Mouse (Mus musculus): ENCODE data around the gene Ctps. TPM values are rescaled to one million over a fixed set of nuclear protein-coding genes. Genes with fewer than 3 reads are reported as not detected.
A peak's percentile ranks its signal among the peaks of the same experiment; 100 is the strongest.

The Ctps gene
- polyA plus RNA-seq, 1 experiment = 2.1 TPM

DNA sequence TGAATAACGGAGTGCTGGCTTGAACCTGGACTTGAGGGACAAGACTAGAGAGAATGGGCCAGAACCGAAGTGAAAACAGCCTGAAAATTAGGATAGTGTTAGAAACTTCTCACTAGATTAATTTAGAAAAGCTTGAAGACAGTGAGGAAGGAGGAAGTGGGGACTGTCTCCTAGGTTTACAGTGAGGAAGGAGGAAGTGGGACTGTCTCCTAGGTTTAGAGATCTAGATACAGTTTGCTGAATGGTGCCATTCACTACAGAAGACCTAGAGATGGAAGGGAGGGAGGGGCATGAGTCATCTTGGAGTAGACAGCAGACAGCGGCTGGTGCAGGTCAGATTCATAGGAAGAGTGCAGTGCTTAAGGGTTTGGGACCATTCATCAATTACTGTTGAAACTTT is 47.0 kb downstream of the Ctps start:
- Histone ChIP-seq H3K4me1 (ENCODE audit: control insufficient read depth, insufficient read depth, low read length) (peaks cover 13% of the 10 kb centered on the region), H3K27ac (ENCODE audit: insufficient read depth, low read depth, low read length) (peak overlapping the region; percentile 42), H3K4me3 (ENCODE audit: insufficient read depth, low read length) (no peak overlapping the region)
- no peak for TF ChIP-seq CTCF (IDR thresholded peaks at IDR 0.05; ENCODE audit: low read depth, low read length)
- no peak for TF ChIP-seq POLR2A (IDR thresholded peaks at IDR 0.05; ENCODE audit: borderline replicate concordance, low read depth, low read length)

DNA sequence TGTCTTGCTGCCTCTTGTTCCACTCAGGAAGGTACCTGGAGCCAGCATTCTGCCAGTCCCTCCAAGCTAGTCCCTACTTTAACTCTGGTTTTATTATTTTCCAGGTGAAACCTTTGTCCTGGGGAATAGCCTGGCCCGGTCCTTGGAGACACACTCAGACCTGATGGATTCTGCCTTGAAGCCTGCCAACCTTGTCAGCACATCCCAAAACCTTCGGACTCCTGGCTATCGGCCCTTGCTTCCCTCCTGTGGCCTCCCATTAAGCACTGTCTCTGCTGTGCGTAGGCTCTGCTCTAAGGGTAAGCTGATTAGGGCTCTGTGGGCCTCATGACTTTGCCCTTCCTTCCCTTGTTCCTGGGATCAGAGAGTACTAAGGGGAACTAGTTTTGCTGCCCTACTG is 47.7 kb downstream of the Ctps start:
- H3K4me3 ChIP-seq (ENCODE audit: insufficient read depth, low read length) = no peak overlapping the region
- peaks cover 13% of the 10 kb centered on the region for H3K4me1 ChIP-seq (ENCODE audit: control insufficient read depth, insufficient read depth, low read length)
- TF ChIP-seq CTCF (IDR thresholded peaks at IDR 0.05; ENCODE audit: low read depth, low read length) (no peak), POLR2A (IDR thresholded peaks at IDR 0.05; ENCODE audit: borderline replicate concordance, low read depth, low read length) (no peak)
- no peak overlapping the region for H3K27ac ChIP-seq (ENCODE audit: insufficient read depth, low read depth, low read length)

DNA sequence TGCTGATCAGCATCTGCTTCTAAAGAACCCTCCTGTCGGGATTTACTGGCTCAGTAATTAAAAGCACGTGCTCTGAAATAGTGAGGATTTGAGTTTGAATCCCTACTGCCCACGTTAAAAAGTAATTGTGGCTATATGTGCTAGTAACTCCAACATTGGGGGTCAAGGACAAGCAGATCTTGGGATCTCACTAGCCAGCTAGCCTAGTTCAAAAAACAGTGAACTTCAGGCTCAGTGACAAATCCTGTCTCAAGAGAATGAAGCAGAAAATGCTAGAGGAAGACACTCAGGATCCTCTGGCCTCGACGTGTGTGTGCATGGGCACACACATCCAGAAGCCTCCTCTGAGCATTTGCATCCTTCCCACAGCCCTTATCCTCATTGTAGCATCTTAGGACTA is 48.3 kb downstream of the Ctps start:
- TF ChIP-seq CTCF (IDR thresholded peaks at IDR 0.05; ENCODE audit: low read depth, low read length) (no peak), POLR2A (IDR thresholded peaks at IDR 0.05; ENCODE audit: borderline replicate concordance, low read depth, low read length) (no peak)
- H3K4me3 ChIP-seq (ENCODE audit: insufficient read depth, low read length) = no peak overlapping the region
- H3K27ac ChIP-seq (ENCODE audit: insufficient read depth, low read depth, low read length) = no peak overlapping the region
- peaks cover 13% of the 10 kb centered on the region for H3K4me1 ChIP-seq (ENCODE audit: control insufficient read depth, insufficient read depth, low read length)

DNA sequence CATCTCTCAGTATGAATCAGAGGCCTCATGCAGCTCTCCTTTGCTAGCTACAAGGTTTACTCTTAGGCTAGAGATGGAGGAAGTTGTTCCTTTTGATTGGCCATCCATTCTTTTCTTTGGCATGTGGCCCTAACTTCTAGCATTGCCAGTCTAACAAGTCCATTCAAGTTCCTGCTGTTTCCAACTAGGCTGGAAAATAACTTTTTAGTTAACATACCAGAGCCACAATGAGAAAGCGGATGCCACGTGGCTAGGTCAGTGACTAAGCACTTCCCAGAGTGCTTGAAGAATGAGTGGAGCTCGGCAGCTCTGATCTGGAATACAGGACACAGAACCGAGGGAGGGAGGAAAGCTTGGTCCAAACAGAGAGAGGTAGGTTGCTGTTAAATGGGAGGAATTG is 52.7 kb downstream of the Ctps start:
- peaks cover 3% of the 10 kb centered on the region for H3K4me1 ChIP-seq (ENCODE audit: control insufficient read depth, insufficient read depth, low read length)
- no peak overlapping the region for H3K4me3 ChIP-seq (ENCODE audit: insufficient read depth, low read length)
- no peak overlapping the region for H3K27ac ChIP-seq (ENCODE audit: insufficient read depth, low read depth, low read length)
- TF ChIP-seq CTCF (IDR thresholded peaks at IDR 0.05; ENCODE audit: low read depth, low read length) (no peak), POLR2A (IDR thresholded peaks at IDR 0.05; ENCODE audit: borderline replicate concordance, low read depth, low read length) (no peak)

DNA sequence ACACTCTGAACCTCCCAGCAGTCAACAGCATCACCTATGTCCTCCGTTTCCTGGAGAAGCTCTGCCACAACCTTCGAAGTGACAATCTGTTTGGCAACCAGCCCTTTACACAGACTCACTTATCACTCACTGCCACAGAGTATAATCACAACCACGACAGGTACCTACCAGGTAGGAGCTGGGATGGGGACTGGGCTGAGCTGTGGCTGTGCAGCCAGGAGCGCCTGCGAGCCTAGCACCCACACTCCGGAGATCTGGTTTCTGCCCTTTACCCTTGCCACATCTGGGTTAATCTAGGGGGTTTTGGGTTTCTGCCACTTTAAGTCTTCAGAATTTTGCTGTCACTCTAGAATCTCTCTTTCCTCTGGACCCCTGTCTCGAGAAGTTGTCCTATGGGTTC is 53.2 kb downstream of the Ctps start:
- no peak overlapping the region for H3K4me3 ChIP-seq (ENCODE audit: insufficient read depth, low read length)
- no peaks in the 10 kb centered on the region for H3K4me1 ChIP-seq (ENCODE audit: control insufficient read depth, insufficient read depth, low read length)
- TF ChIP-seq POLR2A (IDR thresholded peaks at IDR 0.05; ENCODE audit: borderline replicate concordance, low read depth, low read length) (no peak), CTCF (IDR thresholded peaks at IDR 0.05; ENCODE audit: low read depth, low read length) (no peak)
- H3K27ac ChIP-seq (ENCODE audit: insufficient read depth, low read depth, low read length) = no peak overlapping the region

DNA sequence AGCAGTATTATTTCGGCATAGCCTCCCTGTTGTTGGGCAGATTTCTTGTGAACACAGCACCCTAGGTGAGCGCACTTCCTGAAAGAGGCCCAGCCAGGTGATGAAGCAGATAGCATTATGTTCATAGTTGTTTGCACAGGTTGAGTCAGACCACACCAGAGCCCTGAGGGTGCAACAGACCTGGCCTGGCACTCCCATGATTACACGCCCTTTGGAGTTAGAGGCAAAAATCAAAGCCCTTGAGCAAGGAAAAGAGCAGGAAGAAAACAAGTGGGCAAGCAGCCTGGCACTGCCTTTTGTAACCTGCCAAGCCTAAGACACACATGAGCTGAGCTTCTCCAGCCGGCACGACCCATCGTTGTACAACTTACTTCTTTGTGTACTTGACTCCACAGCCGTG is 53.6 kb downstream of the Ctps start:
- no peak overlapping the region for H3K4me3 ChIP-seq (ENCODE audit: insufficient read depth, low read length)
- no peak overlapping the region for H3K27ac ChIP-seq (ENCODE audit: insufficient read depth, low read depth, low read length)
- no peaks in the 10 kb centered on the region for H3K4me1 ChIP-seq (ENCODE audit: control insufficient read depth, insufficient read depth, low read length)
- TF ChIP-seq POLR2A (IDR thresholded peaks at IDR 0.05; ENCODE audit: borderline replicate concordance, low read depth, low read length) (no peak), CTCF (IDR thresholded peaks at IDR 0.05; ENCODE audit: low read depth, low read length) (no peak)

DNA sequence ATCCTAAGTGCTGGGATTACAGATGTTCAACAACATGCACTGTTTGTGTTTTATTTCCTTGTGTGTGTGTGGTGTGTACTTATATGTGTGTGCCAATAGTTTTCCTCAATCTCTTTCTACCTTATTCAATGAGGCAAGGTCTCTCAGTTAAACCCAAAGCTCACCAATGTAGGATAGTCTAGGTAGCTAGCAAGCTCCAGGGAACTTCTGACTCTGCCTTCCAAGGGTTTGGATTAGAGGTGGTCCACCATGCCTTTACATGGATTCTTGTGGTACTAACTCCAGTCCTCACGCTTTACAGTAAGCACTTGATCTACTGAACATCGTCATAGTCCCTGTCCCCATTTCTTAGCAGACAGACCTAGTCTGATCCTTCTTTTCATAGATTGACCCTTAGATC is 55.7 kb downstream of the Ctps start:
- no peak for TF ChIP-seq CTCF (IDR thresholded peaks at IDR 0.05; ENCODE audit: low read depth, low read length)
- TF ChIP-seq POLR2A (IDR thresholded peaks at IDR 0.05; ENCODE audit: borderline replicate concordance, low read depth, low read length) = no peak
- H3K27ac ChIP-seq (ENCODE audit: insufficient read depth, low read depth, low read length) = no peak overlapping the region

DNA sequence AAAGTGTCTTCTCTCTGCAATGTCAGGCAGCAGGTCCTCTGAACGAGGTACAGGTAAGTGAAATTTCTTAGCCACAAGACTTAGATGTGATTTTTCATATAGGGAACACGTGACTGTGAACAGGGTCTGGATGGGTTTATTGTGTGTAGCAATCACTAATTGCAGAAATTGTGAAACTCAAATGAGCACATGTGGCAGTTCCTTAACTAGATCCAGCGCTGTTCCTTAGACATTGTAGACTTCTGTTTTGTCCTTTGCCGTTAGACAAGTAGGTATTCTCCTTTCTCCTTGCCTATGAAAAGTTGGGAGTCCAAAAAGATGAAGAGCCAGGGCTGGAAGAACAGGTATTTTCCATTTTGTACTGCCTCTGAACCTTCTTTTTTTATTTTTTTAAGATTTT is 58.9 kb downstream of the Ctps start:
- H3K4me1 ChIP-seq (ENCODE audit: control insufficient read depth, insufficient read depth, low read length) = no peaks in the 10 kb centered on the region
- TF ChIP-seq CTCF (IDR thresholded peaks at IDR 0.05; ENCODE audit: low read depth, low read length) (no peak), POLR2A (IDR thresholded peaks at IDR 0.05; ENCODE audit: borderline replicate concordance, low read depth, low read length) (no peak)
- no peak overlapping the region for H3K27ac ChIP-seq (ENCODE audit: insufficient read depth, low read depth, low read length)
- no peak overlapping the region for H3K4me3 ChIP-seq (ENCODE audit: insufficient read depth, low read length)

More for the DNA sequence above, 55.7 kb downstream of the Ctps start:
- Histone ChIP-seq H3K4me3 (ENCODE audit: insufficient read depth, low read length) (no peak overlapping the region), H3K4me1 (ENCODE audit: control insufficient read depth, insufficient read depth, low read length) (no peaks in the 10 kb centered on the region)

DNA sequence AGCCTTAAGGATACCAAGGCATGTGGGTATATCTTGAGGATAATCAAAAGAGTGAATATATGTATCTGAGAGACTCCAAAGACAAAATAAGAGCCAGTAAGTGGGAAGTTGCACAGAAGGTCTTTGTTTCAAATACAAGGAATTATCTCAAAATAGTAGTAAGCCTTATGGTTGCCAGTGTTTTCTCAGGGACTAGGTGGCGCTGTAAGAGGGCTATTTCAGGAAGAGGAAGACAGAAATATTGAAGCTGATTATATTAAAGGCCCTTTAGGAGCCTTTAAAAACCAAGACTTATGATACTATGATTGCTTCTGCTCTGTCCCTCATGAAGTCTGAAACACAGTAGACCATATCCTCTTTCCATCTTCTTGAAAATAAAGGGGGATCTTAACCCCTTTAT is 63.1 kb downstream of the Ctps start:
- H3K4me1 ChIP-seq (ENCODE audit: control insufficient read depth, insufficient read depth, low read length) = no peaks in the 10 kb centered on the region
- TF ChIP-seq POLR2A (IDR thresholded peaks at IDR 0.05; ENCODE audit: borderline replicate concordance, low read depth, low read length) (no peak), CTCF (IDR thresholded peaks at IDR 0.05; ENCODE audit: low read depth, low read length) (no peak)

More for the DNA sequence above, 63.1 kb downstream of the Ctps start:
- H3K4me3 ChIP-seq (ENCODE audit: insufficient read depth, low read length) = no peak overlapping the region
- H3K27ac ChIP-seq (ENCODE audit: insufficient read depth, low read depth, low read length) = no peak overlapping the region

Other genes with a start within 250 kb of the Ctps start
- 26.7 and 34.2 TPM in 2 replicates for gene Scmh1, start 165.0 kb downstream of the Ctps start, polyA plus RNA-seq (2012; ENCODE audit: insufficient read depth, insufficient read length, missing spikeins)
- gene Slfnl1, start 38.0 kb downstream of the Ctps start, polyA plus RNA-seq (2012; ENCODE audit: insufficient read depth, insufficient read length, missing spikeins) = not detected in 2 replicates
- not detected in 2 replicates for gene Gm8439, start 18.5 kb upstream of the Ctps start, polyA plus RNA-seq (2012; ENCODE audit: insufficient read depth, insufficient read length, missing spikeins)
- not detected in 2 replicates for gene Cited4, start 96.3 kb upstream of the Ctps start, polyA plus RNA-seq (2012; ENCODE audit: insufficient read depth, insufficient read length, missing spikeins)
- not detected in 2 replicates for gene Kcnq4, start 178.3 kb upstream of the Ctps start, polyA plus RNA-seq (2012; ENCODE audit: insufficient read depth, insufficient read length, missing spikeins)

Measured in bone marrow macrophage, adult 2 months (primary cell).